Mouse (Mus musculus): ENCODE results near the gene Serpina12.

DNA sequence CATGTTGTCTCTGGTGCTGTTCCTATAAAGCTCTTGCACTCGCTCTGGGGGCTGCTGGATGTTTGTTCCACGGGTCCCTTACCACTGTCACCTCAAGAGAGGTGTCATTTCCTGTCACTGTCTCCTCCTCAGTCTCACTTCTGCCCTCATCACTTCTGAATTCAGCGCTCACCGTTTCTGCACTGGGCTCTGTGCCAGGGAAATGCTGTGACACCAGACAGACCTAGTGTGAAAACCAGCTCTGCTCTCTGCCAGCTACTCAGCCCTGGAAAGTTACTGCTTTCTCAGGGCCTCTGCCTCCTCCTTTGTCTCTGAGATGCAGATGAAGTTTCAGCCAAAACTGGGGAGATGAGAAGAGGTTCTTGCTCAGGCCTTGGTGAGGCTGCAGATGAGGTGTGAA lies 12.8 kb upstream of the Serpina12 start:
- TF ChIP-seq TAL1 (IDR thresholded peaks at IDR 0.05; ENCODE audit: low read length) (no peak), GATA1 (IDR thresholded peaks at IDR 0.05; ENCODE audit: low read length) (no peak)

Data from erythroblast, embryonic 14.5 days (primary cell).